Mouse (Mus musculus): Measurements from ENCODE around the gene Tnip1. TPM values are rescaled to one million over a fixed set of nuclear protein-coding genes. Genes with fewer than 3 reads are reported as not detected.

The Tnip1 gene
- polyA plus RNA-seq, 1 experiment from 2014 or later, result 18.6 TPM

GRCm38 (mm10) chr11:54912503-54913316, 50.0 kb downstream of the Tnip1 start:
- H3K4me2 ChIP-seq, result no peak overlapping the region
- H3K27ac ChIP-seq (replicated peaks), result no peak overlapping the region
- no peaks in the 10 kb centered on the region for H3K27me3 ChIP-seq
- 92% methylated on average over 9 of the region's 9 CpGs for WGBS
- H3K9ac ChIP-seq, result no peak overlapping the region
- H3K4me3 ChIP-seq, result no peak overlapping the region
- ATAC-seq (ENCODE audit: low FRiP score, low read depth), result no peak
- H3K9me3 ChIP-seq, result no peaks in the 10 kb centered on the region
- H3K36me3 ChIP-seq, result peaks cover 23% of the 10 kb centered on the region
- H3K4me1 ChIP-seq (replicated peaks), result no peaks in the 10 kb centered on the region

GRCm38 (mm10) chr11:54911671-54912502, 50.8 kb downstream of the Tnip1 start:
- no peaks in the 10 kb centered on the region for H3K27me3 ChIP-seq
- no peaks in the 10 kb centered on the region for H3K4me1 ChIP-seq (replicated peaks)
- H3K4me3 ChIP-seq, result no peak overlapping the region
- no peak overlapping the region for H3K27ac ChIP-seq (replicated peaks)
- H3K36me3 ChIP-seq, result peaks cover 19% of the 10 kb centered on the region
- WGBS, result 92% methylated on average over 7 of the region's 7 CpGs
- H3K4me2 ChIP-seq, result no peak overlapping the region
- no peak for ATAC-seq (ENCODE audit: low FRiP score, low read depth)
- no peak overlapping the region for H3K9ac ChIP-seq
- H3K9me3 ChIP-seq, result no peaks in the 10 kb centered on the region

GRCm38 (mm10) chr11:54911201-54911600, 51.5 kb downstream of the Tnip1 start:
- Histone ChIP-seq H3K27ac (replicated peaks) (no peak overlapping the region), H3K27me3 (no peaks in the 10 kb centered on the region), H3K4me3 (no peak overlapping the region), H3K9me3 (no peaks in the 10 kb centered on the region), H3K4me2 (no peak overlapping the region), H3K4me1 (replicated peaks) (no peaks in the 10 kb centered on the region), H3K9ac (no peak overlapping the region), H3K36me3 (peaks cover 19% of the 10 kb centered on the region)
- 94% methylated on average over 3 of the region's 3 CpGs for WGBS
- no peak for ATAC-seq (ENCODE audit: low FRiP score, low read depth)

- no peaks in the 10 kb centered on the region for H3K4me1 ChIP-seq (replicated peaks)
- ATAC-seq (ENCODE audit: low FRiP score, low read depth), result no peak
- peaks cover 17% of the 10 kb centered on the region for H3K36me3 ChIP-seq
- no peaks in the 10 kb centered on the region for H3K9me3 ChIP-seq
- no peaks in the 10 kb centered on the region for H3K27me3 ChIP-seq
- 92% methylated on average over 12 of the region's 12 CpGs for WGBS
- no peak overlapping the region for H3K4me3 ChIP-seq
- no peak overlapping the region for H3K27ac ChIP-seq (replicated peaks)
- H3K9ac ChIP-seq, result no peak overlapping the region
- H3K4me2 ChIP-seq, result no peak overlapping the region
Observed at GRCm38 (mm10) chr11:54910081-54910665, 52.5 kb downstream of the Tnip1 start.

GRCm38 (mm10) chr11:54909273-54909672, 53.4 kb downstream of the Tnip1 start:
- Histone ChIP-seq H3K9ac (no peak overlapping the region), H3K4me3 (no peak overlapping the region), H3K27ac (replicated peaks) (no peak overlapping the region), H3K9me3 (no peaks in the 10 kb centered on the region), H3K4me1 (replicated peaks) (0 out of 2 replicates have a peak, but pooled peaks cover 3% of the 10 kb centered on the region), H3K27me3 (no peaks in the 10 kb centered on the region), H3K4me2 (no peak overlapping the region), H3K36me3 (peaks cover 8% of the 10 kb centered on the region)
- WGBS, result 95% methylated on average over 11 of the region's 11 CpGs
- no peak for ATAC-seq (ENCODE audit: low FRiP score, low read depth)

- H3K9ac ChIP-seq, result no peak overlapping the region
- H3K4me2 ChIP-seq, result no peak overlapping the region
- peaks cover 8% of the 10 kb centered on the region for H3K36me3 ChIP-seq
- no peak for ATAC-seq (ENCODE audit: low FRiP score, low read depth)
- WGBS, result 93% methylated on average over 5 of the region's 5 CpGs
- H3K9me3 ChIP-seq, result no peaks in the 10 kb centered on the region
- peaks cover 15% of the 10 kb centered on the region; the same call in 1 of the 2 replicates for H3K4me1 ChIP-seq (replicated peaks)
- H3K27me3 ChIP-seq, result no peaks in the 10 kb centered on the region
- H3K27ac ChIP-seq (replicated peaks), result no peak overlapping the region
- no peak overlapping the region for H3K4me3 ChIP-seq
Observed at GRCm38 (mm10) chr11:54907259-54907658, 55.5 kb downstream of the Tnip1 start.

GRCm38 (mm10) chr11:54906466-54906865, 56.3 kb downstream of the Tnip1 start:
- no peak overlapping the region for H3K4me2 ChIP-seq
- H3K4me3 ChIP-seq, result no peak overlapping the region
- H3K36me3 ChIP-seq, result peaks cover 8% of the 10 kb centered on the region
- H3K4me1 ChIP-seq (replicated peaks), result peaks cover 17% of the 10 kb centered on the region; the same call in 1 of the 2 replicates
- no peak for ATAC-seq (ENCODE audit: low FRiP score, low read depth)
- no peak overlapping the region for H3K27ac ChIP-seq (replicated peaks)
- 85% methylated on average over 4 of the region's 4 CpGs for WGBS
- no peaks in the 10 kb centered on the region for H3K27me3 ChIP-seq
- H3K9ac ChIP-seq, result no peak overlapping the region
- no peaks in the 10 kb centered on the region for H3K9me3 ChIP-seq

- Histone ChIP-seq H3K4me2 (no peak overlapping the region), H3K4me1 (replicated peaks) (peaks cover 17% of the 10 kb centered on the region; the same call in 1 of the 2 replicates), H3K27ac (replicated peaks) (no peak overlapping the region), H3K36me3 (peaks cover 3% of the 10 kb centered on the region), H3K9me3 (no peaks in the 10 kb centered on the region), H3K4me3 (no peak overlapping the region), H3K9ac (no peak overlapping the region), H3K27me3 (no peaks in the 10 kb centered on the region)
- 66% methylated on average over 4 of the region's 4 CpGs for WGBS
- ATAC-seq (ENCODE audit: low FRiP score, low read depth), result no peak
Observed at GRCm38 (mm10) chr11:54905931-54906330, 56.8 kb downstream of the Tnip1 start.

- 73% methylated on average over 3 of the region's 3 CpGs for WGBS
- H3K4me3 ChIP-seq, result no peak overlapping the region
- no peak overlapping the region for H3K9ac ChIP-seq
- H3K9me3 ChIP-seq, result no peaks in the 10 kb centered on the region
- no peaks in the 10 kb centered on the region for H3K36me3 ChIP-seq
- H3K4me2 ChIP-seq, result no peak overlapping the region
- no peak overlapping the region for H3K27ac ChIP-seq (replicated peaks)
- ATAC-seq (ENCODE audit: low FRiP score, low read depth), result no peak
- peaks cover 17% of the 10 kb centered on the region; the same call in 1 of the 2 replicates for H3K4me1 ChIP-seq (replicated peaks)
- no peaks in the 10 kb centered on the region for H3K27me3 ChIP-seq
Observed at GRCm38 (mm10) chr11:54905086-54905485, 57.6 kb downstream of the Tnip1 start.

GRCm38 (mm10) chr11:54903940-54904706, 58.6 kb downstream of the Tnip1 start:
- Histone ChIP-seq H3K4me2 (no peak overlapping the region), H3K9me3 (no peaks in the 10 kb centered on the region), H3K27me3 (no peaks in the 10 kb centered on the region), H3K4me3 (no peak overlapping the region), H3K4me1 (replicated peaks) (peaks cover 17% of the 10 kb centered on the region; the same call in 1 of the 2 replicates), H3K36me3 (no peaks in the 10 kb centered on the region), H3K27ac (replicated peaks) (no peak overlapping the region), H3K9ac (no peak overlapping the region)
- WGBS, result 34% methylated on average over 4 of the region's 4 CpGs
- peak; percentile 52 for ATAC-seq (ENCODE audit: low FRiP score, low read depth)

GRCm38 (mm10) chr11:54903339-54903738, 59.4 kb downstream of the Tnip1 start:
- Histone ChIP-seq H3K27me3 (no peaks in the 10 kb centered on the region), H3K4me1 (replicated peaks) (peaks cover 17% of the 10 kb centered on the region; the same call in 1 of the 2 replicates)
- 74% methylated on average over 5 of the region's 5 CpGs for WGBS

More at GRCm38 (mm10) chr11:54903339-54903738, 59.4 kb downstream of the Tnip1 start:
- Histone ChIP-seq H3K27ac (replicated peaks) (no peak overlapping the region), H3K9me3 (no peaks in the 10 kb centered on the region), H3K4me2 (peak overlapping the region; percentile 82), H3K4me3 (peak overlapping the region; percentile 50), H3K9ac (peak overlapping the region; percentile 52), H3K36me3 (no peaks in the 10 kb centered on the region)
- no peak for ATAC-seq (ENCODE audit: low FRiP score, low read depth)
